Mouse (Mus musculus) lung, postnatal 0 days (tissue): ENCODE results near the gene Fam50b.

Experiments used
- CTCF ChIP-seq: IDR thresholded peaks from 2 replicates; pipeline ENCODE4 v1.5.1; 2016; ENCODE audit warnings: antibody characterized with exemption, mild to moderate bottlenecking
- EP300 ChIP-seq: IDR thresholded peaks from 2 replicates; pipeline ENCODE4 v1.6.1; 2016; ENCODE audit warnings: antibody characterized with exemption, mild to moderate bottlenecking, control low read depth

- TF ChIP-seq CTCF (no peak), EP300 (no peak)
Measured at GRCm38 (mm10) chr13:34767527-34768292, 33.1 kb downstream of the Fam50b start.
